Mouse (Mus musculus) retina, postnatal 1 day (tissue): ENCODE data around the gene Ntsr1.
A peak's percentile ranks its signal among the peaks of the same experiment; 100 is the strongest.

ENCODE experiments used
- DNase-seq: peaks from one replicate; pipeline ENCODE4 v3.0.0-alpha.2; 2012

Ntsr1 gene

DNA sequence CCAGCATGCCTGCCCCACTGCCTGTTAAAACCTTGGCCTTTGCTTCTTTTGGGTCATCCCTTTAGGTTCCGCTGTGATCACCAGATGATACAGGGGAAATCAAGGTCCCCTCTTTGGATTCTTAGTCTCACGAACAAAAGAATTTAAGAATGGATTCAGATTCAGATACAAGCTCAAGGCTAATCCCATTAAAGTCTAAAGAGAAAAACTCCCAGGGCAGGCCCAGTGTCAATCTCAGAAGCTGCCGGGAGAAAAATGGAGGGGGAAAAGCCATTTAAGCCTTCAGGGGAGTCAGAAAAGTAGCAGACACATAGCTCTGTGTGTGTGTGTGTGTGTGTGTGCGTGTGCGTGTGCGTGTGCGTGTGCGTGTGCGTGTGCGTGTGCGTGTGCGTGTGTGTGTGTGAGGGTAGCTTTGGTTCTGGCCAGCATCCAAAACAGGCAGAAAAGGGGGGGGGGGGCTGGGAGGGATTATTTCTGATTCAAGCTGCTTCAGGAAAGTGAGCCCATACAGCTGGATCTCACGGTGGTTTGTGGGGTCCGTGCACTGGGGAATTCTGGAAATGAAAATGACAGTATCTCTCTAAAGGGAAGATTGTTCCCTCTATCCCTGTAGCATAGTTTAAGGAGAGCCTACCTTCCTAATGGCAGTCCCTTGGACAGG lies 8.8 kb downstream of the Ntsr1 start:
- DNase-seq: peak; percentile 81

DNA sequence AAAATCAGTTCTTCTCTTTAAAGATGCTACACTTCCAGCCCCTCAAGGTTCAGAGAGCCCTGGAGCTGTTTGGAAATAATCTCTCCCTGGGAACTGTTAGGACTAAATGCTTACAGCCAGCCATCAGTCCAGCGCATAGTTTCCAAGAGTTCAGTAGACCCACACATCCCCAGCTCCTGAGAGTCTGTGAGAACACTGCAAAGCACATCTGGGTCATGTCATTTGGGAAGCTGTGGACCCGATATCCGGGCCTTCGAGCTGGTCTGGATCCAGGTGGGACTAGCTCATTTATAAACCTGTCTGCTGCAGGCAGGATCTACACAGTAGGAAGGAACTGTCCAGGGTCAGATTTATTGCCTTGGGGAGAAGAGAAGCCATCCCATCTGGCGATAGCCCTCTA lies 11.1 kb downstream of the Ntsr1 start:
- DNase-seq: no peak

DNA sequence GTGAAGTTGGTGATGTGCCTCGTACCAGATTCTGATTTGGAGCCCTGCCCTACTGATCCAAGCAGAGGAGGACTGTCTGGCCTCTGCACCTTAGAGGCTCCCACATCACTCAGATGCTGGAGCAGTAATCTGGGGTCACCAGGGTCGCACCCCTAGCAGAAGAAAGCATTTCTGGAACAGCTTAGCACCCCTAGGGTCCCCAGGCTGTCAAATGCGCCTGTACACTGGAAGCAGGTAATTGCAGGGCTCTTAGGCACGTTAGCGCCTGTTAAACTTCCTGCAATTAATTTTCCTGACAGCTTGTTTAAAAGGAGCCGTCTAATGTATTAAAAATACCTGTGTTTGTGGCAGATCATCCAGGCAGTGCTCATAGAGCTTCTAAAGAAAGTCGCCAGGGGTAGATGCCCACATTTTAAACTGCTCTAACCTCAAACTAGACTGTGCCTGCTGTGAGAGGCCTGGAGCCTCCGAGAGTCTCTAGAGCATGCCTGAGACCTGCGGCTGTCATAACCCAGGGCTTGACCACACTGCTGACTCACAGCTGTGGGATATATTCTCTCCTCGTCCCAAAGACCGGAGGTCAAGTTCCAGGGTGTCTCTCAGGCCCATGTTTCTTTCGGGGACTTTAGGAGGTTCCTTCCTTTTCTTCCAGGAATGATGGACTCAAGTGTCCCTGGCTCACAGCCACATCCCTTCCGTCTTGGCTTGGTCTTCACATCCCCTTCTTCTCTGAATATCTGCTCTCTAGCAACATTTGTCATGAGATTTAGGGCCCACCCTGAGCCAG lies 12.3 kb downstream of the Ntsr1 start:
- no peak for DNase-seq

DNA sequence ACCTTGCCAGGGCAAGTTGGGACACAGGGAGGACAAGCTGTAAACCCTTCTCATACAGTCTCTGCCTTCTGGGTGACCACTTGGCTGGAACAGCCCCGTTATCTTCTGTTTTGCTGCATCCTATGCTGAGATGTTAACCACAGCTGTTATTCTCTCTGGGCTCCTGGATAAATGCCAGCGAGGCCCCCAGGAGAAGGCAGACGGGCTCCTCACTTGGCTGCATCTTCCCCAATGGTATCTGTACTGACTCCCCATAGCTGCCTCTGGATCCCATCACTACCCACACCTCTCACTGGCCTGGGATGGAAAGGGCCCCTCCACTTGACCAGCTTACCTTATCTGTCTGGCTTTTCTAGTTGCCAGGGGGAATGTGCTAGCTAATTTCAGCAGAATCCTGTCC lies 13.2 kb downstream of the Ntsr1 start:
- DNase-seq: no peak

DNA sequence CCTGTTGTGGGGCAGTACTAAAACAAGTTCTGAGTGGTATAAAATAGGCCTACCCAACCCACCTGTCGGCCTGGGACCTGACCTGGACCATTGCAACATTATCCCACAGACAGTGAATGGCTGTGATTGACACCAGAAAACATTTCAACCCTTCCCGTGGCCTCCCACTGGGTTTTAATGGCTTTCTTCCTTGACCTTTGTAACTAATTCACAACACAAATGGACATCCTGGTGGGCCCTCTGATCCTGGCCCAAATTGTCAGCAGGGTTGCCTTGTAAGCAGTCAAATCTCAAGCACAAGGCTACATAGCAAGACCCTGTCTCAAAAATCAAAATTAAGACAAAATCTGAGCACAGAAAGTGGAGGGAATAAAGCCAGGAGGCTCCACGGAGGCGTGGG lies 14.1 kb downstream of the Ntsr1 start:
- no peak for DNase-seq

DNA sequence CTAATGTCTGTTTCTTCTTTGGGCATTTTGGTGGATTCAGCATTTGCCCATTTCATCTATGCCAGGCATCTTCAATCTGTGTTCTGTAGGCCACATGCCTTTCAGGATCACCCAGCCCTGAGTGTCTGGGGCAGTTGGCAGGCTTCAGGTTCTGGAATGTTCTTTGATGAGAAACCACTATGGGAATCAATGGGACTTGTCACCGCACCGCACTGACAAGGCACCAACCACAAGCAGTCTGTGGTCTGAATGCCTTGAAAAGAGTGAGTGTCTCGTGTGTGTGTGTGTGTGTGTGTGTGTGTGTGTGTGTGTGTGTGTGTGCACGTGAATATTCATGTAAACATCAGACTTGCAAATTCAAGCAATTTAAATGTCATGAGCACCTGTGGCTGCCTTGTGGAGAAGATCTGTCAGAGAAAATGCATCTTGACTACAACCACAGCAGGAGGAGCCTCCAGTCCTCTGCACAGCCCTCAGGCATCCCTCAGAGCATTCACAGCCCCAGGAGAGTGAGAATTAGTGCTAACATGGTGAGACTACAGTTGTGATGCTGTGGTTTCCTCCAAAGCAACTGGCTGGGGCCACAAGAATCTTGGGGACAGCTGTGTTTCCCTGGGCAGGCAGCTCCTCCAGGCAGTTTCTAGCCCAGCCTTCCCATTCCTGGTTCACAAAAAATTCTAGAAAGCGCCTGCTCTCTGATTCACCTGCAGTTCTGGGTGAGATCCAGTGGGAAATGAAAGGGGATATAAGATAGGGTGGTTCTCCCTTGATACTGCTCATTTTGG lies 21.9 kb downstream of the Ntsr1 start:
- no peak for DNase-seq

DNA sequence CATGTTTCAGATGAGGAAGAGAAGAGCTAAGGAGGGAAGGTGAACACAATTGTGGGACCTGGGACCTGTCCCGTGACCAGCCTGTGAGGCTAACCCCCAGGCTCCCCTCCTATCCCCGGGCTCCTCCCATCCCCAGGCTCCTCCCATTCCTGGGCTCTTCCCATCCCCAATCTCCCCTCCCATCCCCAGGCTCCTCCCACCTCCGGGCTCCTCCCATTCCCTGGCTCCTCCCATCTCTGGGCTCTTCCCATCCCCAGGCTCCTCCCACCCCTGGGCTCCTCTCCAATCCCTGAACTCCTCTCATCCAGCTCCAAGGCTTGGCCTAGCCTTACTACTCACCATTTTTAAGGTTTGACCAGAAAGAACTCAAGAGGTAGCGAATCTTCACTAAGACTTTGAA lies 23.0 kb downstream of the Ntsr1 start:
- no peak for DNase-seq

DNA sequence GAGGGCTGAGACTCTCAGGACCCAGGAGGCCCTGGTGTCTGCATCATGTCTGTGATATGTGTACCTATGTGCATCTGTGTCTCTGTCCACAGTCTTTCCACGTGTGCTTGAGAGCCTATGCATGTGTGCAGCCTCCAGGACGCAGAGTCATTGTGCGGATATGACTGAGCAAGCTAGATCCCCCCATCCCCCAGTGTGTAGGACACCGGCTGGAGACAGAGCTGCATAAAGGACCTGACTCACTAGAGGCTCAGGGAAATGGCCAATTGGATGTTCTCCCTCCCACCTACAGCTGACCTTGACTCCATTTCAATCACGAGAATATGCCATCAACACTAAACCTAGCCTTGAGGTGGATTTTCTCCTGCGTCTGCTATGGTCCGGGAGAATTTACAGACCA lies 27.7 kb downstream of the Ntsr1 start:
- no peak for DNase-seq

DNA sequence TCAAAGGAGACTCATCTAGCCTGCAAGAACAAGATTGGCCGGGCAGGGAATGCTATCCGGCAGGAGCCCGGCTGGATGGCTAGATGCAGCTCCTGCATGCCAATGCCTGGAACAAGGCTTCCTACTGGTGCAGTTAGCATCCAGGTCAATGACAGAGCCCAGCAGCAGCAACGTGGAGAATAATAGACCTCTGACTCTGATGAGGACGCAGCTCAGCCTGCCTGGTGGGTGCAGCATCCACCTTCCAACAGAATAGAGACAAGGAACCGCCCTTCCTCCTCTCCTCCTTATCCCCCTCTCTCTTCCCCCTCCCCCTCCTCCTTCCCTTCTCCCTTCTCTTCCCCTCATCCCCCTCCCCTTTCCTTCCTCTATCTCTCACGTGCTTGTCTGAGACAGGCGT lies 28.1 kb downstream of the Ntsr1 start:
- peak; percentile 21 for DNase-seq

DNA sequence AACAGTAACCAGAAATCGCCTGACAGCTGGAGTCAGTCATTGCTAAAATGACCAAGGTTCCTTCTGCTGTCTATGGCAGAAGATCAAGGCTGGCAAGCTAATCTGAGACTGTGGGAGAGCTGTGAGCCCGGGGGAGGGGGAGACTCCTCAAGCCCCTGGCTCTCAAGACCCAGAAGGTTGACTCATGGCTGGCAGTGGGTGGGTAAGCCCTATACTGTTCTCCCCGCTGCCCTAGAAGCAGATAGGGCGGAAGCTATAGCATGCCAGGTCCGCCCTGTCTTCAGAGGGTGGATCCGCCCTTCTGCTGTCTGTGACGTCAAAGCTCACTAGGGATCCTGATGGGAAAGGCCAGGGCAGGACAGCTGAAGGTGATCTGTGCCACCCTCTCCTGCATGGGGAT lies 30.4 kb downstream of the Ntsr1 start:
- DNase-seq: peak; percentile 60

DNA sequence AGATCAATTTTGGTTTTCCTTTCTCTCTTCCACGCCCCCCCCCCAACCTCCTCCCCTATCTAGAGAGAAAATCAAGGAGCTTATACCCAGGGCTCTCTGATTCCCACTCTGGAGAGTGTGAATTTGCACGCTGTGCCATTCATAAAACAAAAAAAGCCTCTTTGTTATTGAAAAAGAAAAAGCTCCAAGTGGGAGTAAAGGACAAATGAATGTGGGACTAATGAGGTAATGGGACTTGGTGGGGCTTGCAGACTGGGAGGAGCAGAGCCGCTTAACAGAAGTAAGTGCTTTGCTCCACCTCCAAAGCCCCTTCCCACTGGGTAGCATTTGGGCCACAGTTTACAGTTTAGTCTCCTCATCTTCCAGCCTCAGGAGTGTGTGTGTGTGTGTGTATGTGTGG lies 30.8 kb downstream of the Ntsr1 start:
- peak; percentile 47 for DNase-seq

DNA sequence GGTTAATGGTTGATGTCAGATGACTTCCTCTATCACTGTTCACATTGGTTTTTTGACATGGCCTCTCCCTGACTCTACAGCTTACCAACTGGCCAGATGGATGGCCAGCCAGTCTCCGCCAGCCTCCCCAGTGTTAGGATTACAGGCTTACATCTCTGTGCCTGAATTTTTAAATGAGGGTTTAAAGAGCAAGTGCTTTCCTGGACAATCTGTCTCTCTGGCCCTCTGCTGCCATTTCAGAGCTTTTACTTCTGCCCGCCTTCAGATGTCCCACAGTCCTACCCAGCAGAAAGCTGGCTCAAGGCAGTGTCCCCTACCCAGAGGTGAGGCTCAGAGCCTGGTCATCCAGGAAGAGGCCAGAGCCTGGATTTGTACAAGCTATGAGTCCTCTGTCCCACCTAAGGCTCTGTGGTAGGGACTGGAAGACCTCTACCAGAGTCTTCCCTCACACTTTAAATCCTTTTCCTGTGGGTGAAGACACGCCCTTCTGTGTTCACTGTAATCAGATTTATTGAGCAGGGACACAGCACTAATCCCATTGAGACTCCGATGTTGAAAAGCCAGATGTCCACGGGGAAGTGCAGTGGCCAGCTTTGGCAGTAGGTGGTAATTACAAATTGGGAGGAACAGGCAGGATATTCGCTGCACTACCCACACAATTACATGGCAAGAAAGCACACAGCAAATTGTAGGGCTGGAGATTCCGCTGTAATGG lies 32.1 kb downstream of the Ntsr1 start:
- peak; percentile 72 for DNase-seq

DNA sequence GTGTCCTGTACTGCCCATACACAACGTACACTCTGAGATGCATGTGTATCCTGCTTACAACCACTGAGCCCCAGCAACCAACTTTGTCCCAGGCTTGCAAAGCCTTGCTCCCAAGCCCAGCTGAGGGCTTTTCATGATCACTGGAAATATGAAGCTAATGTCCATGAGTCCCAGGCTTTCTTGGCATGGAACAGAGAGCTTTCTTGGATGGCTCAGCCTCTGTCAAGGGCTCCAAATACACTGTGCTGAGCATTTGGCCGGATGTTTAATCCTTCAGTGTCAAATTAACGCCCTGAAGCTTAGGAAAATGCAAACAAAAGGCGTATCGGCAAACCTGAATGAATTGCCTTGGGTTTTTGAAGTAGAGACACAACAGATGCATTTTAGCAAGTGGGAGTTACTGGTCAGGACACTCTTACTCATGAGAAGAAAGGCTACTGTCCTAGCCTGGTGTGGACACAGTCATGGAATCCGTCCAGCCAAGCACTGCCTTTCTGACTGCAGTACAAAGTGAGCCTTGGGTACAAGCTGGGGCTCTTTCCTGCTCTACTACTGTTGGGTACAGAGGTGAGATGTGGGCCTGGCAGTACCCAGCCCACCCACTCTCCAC lies 32.7 kb downstream of the Ntsr1 start:
- DNase-seq: no peak

DNA sequence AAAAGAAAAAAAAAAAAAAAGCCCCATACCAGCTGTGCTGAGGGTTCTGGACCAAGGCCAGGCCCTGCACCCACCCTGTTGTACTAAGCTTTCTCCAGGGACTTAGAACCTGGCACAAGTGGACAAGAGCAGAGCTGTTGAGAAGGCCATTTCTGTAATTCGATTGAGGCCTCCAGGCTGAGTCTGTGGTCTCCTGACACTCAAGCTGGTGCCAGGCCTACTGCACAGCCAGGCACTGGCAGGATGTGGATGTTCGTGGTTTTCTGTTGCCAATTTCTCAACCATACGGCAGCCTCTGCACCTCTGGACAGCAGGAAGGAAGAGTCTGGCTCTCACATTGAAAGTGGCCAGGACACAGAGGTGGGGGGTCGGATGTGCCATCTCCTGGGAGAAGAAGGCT lies 33.5 kb downstream of the Ntsr1 start:
- DNase-seq: no peak

DNA sequence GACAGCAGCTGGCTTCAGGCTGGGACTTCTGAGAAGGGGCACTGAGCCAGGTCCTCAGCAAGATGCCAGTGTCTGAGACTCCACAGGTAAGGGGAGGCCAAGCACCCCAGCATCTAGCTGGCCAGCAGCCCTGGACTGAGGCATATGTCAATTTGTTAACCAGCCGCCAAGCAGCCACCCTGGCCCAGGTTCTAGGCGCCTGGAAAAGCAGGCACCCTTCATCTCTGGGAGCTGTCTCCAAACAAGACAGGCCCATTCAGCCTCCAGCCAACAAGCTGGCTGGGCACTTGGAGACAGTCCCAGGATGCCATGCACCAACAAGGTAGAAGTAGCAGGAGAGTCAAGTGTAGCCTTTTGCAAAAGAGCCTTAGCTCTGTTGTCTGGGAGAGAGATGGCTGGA lies 43.9 kb downstream of the Ntsr1 start:
- DNase-seq: no peak

DNA sequence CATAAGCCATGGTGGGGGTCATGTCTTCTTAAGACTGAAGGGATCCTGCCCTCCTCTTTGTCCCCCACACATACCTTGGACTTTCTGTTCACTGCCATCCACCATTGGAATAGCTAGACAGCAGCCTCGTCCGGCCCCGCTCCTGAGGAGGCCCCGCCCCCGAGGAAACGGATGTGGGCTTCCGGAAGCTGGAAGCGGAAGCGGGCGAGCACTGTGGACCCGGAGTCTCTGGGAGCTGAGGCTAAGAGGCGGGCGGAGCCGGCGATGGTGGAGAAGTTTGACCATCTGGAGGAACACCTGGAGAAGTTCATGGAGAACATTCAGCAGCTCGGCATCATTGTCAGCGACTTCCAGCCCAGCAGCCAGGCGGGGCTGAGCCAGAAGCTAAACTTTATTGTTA lies 45.3 kb downstream of the Ntsr1 start:
- no peak for DNase-seq

DNA sequence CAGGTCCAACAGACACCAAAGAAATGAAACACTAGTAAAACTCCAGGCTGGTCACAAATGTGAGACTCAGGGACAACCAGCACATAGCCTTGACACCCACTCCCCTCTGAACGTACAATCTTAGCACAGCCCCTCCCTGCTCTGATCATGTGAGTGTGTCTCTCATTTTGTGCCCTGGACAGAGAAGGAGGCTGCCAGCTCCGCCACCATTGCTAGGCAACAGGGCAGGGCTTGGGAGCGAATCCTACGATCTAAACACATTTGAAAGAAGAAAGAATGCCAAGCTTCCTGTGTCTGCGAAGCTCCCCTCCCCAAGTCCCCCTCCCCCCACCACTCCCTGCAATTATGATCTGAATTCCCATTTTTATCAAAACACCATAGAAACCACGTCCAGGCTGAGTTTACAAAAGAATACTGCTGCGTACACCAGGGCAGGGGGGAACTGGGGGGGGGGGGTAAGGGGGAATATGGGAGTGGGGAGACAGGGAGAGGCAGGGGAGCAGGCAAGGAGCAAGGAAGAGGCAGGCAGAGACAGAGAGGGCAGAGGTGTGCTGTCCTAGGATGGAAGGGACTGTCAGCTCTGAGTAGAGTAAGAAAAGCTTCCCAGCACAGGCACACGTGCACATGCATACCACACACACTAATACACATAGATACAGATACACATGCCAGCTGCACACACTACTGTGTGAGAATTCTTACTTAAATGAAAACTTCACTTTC lies 47.8 kb downstream of the Ntsr1 start:
- peak; percentile 54 for DNase-seq

DNA sequence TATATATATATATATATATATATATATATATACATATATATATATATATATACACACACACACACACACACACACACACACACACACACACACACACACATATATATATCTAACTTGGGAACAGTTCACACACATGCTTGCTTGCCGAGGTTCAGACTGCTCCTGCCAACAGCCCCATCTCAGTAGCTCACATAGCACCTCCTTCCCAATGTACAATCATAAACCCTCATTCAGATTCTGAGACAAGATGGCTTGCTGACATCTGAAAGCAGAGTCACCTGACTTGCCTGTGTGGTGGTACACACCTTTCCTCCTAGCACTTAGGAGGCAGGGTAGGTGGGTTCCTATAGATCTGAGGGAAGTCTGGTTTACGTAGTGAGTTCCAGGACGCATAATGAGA lies 52.6 kb downstream of the Ntsr1 start:
- no peak for DNase-seq

DNA sequence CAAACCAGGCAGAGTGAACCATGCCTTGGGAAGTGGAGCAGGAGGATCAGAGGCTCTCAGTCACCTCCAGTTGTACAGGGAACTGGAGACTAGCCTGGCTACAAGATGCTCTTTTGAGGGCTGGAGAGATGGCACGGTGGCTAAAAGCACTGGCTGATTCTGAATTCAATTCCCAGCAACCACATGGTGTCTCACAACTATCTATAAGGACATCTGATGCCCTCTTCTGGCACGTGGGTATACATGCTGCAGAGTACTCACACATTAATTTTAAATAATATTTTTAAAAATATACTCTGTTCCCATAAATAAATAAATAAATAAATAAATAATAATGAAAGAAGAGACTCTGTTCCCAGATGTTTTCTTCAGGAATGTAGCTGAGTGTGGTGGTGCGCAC lies 55.4 kb downstream of the Ntsr1 start:
- DNase-seq: no peak

DNA sequence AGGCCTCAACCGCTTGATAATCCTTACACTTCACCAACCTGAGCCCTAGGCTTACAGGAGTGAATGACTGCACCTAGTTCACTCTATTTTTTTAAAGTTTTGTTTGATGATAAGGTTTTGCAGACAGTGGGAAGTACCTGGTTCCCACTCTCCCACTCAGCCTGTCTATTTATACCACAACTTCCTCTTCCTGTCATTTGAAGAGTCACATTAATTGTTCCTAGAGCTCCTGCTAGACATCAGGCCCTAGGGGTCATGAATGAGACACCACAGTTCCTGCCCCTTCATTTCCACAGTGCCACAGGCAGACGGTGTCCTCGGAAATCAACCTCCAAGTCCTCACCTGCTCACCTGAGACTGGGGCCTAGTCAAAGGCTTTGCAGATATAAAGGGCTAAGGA lies 56.7 kb downstream of the Ntsr1 start:
- no peak for DNase-seq

DNA sequence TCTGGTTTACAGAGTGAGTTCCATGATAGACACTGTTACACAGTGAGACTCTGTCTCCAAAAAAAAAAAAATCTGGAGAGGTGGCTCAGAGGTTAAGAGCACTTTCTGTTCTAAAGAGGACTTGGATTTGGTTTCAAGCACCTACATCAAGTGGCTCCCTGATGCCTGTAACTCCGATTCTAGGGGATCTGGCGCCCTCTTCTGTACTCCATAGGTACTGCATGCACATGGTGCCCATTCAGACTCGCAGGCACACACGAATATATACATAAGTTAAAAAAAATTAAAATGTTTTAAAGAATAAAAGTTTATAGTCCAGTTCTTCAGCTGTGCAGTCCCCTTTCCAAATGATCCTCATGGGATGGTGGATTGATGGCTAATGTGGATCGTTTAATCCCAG lies 60.5 kb downstream of the Ntsr1 start:
- DNase-seq: no peak

DNA sequence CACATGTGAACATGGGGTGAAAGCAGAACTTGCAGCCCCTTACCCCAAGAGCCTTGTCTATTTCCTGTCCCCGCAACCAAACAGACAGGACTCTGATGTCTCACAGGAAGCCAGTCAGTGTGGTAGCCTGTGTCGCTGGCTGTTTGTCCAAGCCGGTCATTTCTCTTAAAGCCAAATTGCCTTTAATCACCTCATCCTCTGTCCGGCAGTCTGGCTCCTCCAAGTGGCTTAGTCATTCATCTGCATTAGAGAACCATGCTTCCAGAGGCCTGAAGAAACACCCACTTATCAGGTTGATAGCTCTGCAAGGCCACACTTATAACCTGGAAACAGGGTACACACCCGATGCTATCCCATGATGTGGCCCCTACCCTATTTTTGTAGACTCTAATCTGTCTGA lies 62.4 kb downstream of the Ntsr1 start:
- DNase-seq: no peak
